Mouse (Mus musculus) B cell, adult 67 days (primary cell): ENCODE measurements around the gene Polk. TPM values are rescaled to one million over a fixed set of nuclear protein-coding genes. Genes with fewer than 3 reads are reported as not detected.

Experiments
- total RNA-seq, 2 experiments: library from RNA; stranded (reverse); gene quantifications; 4 replicates each; pipeline ENCODE4 v1.2.4; 2023

Gene Polk
- 10 to 100 TPM; 11.4 to 18.4 TPM for total RNA-seq

DNA sequence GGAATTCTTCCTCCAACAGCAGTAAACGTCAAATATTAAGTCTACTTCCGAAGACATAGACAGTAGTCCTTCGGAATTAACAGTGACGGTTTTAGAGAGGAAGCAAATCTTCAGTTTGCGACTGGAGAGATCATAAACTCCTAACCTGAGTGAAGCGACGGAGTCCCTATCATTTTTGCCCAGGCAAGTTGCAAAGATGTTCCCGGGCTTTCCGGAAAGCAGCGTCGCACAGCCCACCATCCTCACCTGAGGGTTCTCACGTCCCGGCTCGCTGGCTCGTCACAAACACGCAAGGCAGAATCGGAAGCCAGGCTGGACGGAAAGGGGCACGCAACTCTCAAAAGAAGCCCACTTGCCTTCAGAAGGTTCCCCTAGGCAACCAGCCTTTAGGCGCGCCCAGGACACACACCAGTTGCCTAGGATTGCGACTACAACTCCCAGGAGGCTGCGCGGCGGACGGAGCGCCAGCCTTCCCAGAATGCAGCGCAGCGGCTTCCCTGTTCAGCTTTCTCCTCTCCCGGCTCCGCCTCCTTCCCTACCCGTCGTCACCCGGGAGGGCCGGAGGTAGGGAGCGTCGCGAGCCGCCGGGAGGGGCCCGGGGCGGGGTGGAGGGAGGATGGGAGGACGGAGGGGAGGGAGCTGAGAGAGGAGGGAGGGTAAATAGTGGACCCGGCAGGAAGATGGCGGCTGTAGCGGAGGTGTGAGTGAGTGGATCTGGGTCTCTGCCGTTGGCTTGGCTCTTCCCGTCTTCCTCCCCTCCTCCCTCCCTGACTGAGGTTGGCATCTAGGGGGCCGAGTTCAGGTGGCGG lies at the start of gene Polk, which contains the start of gene Col4a3bp:
Polk (minus strand) TSS at position 499 of the 809 bp plus-strand sequence.
Col4a3bp (plus strand) TSS at position 538 of the 809 bp plus-strand sequence.

DNA sequence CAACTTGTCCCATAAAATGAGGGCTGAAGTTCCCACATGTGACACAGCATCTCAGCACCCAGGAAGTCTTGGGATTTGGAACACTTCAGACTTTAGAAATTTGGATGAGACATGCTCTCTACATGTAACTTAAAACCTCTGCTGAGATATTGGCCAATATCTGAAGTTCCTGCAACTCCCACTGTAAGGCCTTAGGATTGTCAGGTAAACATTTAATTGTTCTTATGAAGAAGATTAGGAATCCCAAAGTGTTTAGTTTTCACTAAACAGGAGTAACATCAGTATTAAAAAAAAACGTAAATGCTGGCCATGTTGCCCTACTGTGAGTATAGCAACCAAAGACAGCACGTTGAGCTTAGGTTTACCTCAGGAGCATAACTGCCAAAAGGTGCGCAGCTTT lies 51.9 kb downstream of the Polk start, which contains the start of gene Gm17622:
Gm17622 (plus strand) TSS at position 301 of the 400 bp plus-strand sequence.

DNA sequence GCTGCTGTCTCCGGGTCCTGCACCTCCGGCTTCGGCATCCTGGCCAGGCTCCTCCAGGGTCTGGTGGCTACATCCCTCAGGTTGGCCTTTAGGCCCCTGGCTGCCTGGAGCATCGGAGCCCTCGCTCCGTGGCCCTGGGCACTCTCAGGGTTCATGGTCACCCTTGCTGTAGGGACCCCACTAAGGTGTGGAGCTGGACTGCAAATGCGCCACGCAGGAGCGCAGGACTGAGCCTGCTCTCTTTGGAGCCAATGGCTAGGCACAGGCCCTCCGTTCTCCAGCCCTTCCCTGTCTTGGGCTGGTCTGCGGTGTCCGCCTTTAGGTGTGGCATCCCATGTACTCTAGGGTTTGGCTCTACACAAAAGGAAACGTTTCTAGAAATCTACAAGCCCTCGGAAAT lies 71.4 kb downstream of the Polk start, which contains the start of gene Ankdd1b:
Ankdd1b (minus strand) TSS at position 242 of the 400 bp plus-strand sequence.

Other genes starting within 250 kb of the Polk start
- gene Poc5, start 154.3 kb downstream of the Polk start, total RNA-seq: 10 to 100 TPM; 30.4 to 41.1 TPM
- not detected for gene Ankdd1b, start 71.4 kb downstream of the Polk start, total RNA-seq
- gene Gm17622, start 51.8 kb downstream of the Polk start, total RNA-seq: not detected
- gene Col4a3bp, start within 50 bp of the Polk start, total RNA-seq: 10 to 100 TPM; 79.6 to 93.4 TPM
- 100 to 1,000 TPM; 108 to 109 TPM for gene Hmgcr, start 128.4 kb upstream of the Polk start, total RNA-seq
- gene Ankrd31, start 205.7 kb upstream of the Polk start, total RNA-seq: not detected